Mouse (Mus musculus): ENCODE measurements around the gene Col11a2. TPM values are rescaled to one million over a fixed set of nuclear protein-coding genes. Genes with fewer than 3 reads are reported as not detected.
"Not testable (repeated sequence)": the region's sequence is repeated elsewhere in the genome, so short reads cannot be mapped to it uniquely, and the experiment has no call there.

Gene Col11a2
- 0.52 and 1.4 TPM in 2 replicates for polyA plus RNA-seq (2014; fragmentation: Nextera tagmentation; extraction: Ambion mirVana)

- Histone ChIP-seq H3K36me3 (ENCODE audit: control insufficient read depth, insufficient read depth, low read length) (peaks cover 18% of the 10 kb centered on the region), H3K4me3 (ENCODE audit: low read depth, low read length) (no peak within 1 kb of the TSS), H3K9ac (ENCODE audit: low read length) (peak within 1 kb of the TSS; percentile 36; the same call in 1 of the 2 replicates), H3K4me2 (peak within 1 kb of the TSS; percentile 24), H3K9me3 (ENCODE audit: control insufficient read depth, low read length) (no peaks in the 10 kb centered on the region), H3K27ac (ENCODE audit: low read depth, low read length) (no peak within 1 kb of the TSS), H3K4me1 (ENCODE audit: control insufficient read depth, insufficient read depth, low read length) (peaks cover 27% of the 10 kb centered on the region), H3K27me3 (ENCODE audit: control insufficient read depth, insufficient read depth, low read length) (no peaks in the 10 kb centered on the region)
- ATAC-seq (ENCODE audit: low FRiP score) (peak; percentile 41), DNase-seq (ENCODE audit: low spot score, missing footprints) (peak; percentile 91)
- whole genome bisulfite sequencing: 15% methylated on average over 28 of the region's 28 CpGs
Measured at GRCm38 (mm10) chr17:34038878-34039561, at the start of gene Col11a2. Col11a2 (plus strand) TSS chr17:34039437.

GRCm38 (mm10) chr17:33991788-33992664 lies 47.2 kb upstream of the Col11a2 start:
- peak; percentile 46; the same call in 1 of the 2 replicates for ATAC-seq (ENCODE audit: low FRiP score)
- H3K4me2 ChIP-seq: no peak overlapping the region

GRCm38 (mm10) chr17:33994959-33995358 lies 44.3 kb upstream of the Col11a2 start:
- no peak for DNase-seq (ENCODE audit: low spot score, missing footprints)
- Histone ChIP-seq H3K9me3 (ENCODE audit: control insufficient read depth, low read length) (no peaks in the 10 kb centered on the region), H3K36me3 (ENCODE audit: control insufficient read depth, insufficient read depth, low read length) (no peaks in the 10 kb centered on the region), H3K27me3 (ENCODE audit: control insufficient read depth, insufficient read depth, low read length) (peaks cover 6% of the 10 kb centered on the region), H3K9ac (ENCODE audit: low read length) (no peak overlapping the region), H3K4me1 (ENCODE audit: control insufficient read depth, insufficient read depth, low read length) (no peaks in the 10 kb centered on the region), H3K27ac (ENCODE audit: low read depth, low read length) (no peak overlapping the region), H3K4me3 (ENCODE audit: low read depth, low read length) (no peak overlapping the region), H3K4me2 (no peak overlapping the region)
- no peak for ATAC-seq (ENCODE audit: low FRiP score)
- 89% methylated on average over 8 of the region's 8 CpGs for WGBS

More at GRCm38 (mm10) chr17:33991788-33992664, 47.2 kb upstream of the Col11a2 start:
- peak; percentile 92 for DNase-seq (ENCODE audit: low spot score, missing footprints)
- no peaks in the 10 kb centered on the region for H3K4me1 ChIP-seq (ENCODE audit: control insufficient read depth, insufficient read depth, low read length)
- WGBS: 30% methylated on average over 10 of the region's 10 CpGs
- H3K27ac ChIP-seq (ENCODE audit: low read depth, low read length): no peak overlapping the region
- H3K9ac ChIP-seq (ENCODE audit: low read length): no peak overlapping the region
- H3K9me3 ChIP-seq (ENCODE audit: control insufficient read depth, low read length): no peaks in the 10 kb centered on the region
- H3K27me3 ChIP-seq (ENCODE audit: control insufficient read depth, insufficient read depth, low read length): no peaks in the 10 kb centered on the region
- H3K4me3 ChIP-seq (ENCODE audit: low read depth, low read length): no peak overlapping the region
- no peaks in the 10 kb centered on the region for H3K36me3 ChIP-seq (ENCODE audit: control insufficient read depth, insufficient read depth, low read length)

DNA sequence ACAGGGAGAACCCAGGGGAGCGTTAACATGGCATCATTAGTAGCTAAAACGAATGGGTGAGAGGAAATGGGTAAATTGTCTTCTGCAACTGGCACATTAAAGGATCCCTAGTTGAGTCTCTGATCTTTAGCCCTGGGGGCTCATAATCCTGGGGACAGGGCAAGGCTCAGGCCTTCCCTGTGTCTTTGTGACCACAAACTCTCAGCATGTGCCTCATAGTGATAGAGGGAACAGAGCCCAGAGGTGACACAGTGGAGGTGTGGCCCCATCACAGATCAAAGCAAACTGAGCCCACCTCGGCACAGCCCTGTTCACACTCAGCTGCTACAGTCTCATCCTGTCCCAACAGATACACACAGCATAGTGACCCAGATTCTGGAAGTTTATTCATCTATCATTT lies 43.6 kb upstream of the Col11a2 start:
- 76% methylated on average over 3 of the region's 3 CpGs for WGBS
- Histone ChIP-seq H3K9ac (ENCODE audit: low read length) (no peak overlapping the region), H3K36me3 (ENCODE audit: control insufficient read depth, insufficient read depth, low read length) (no peaks in the 10 kb centered on the region), H3K4me2 (no peak overlapping the region), H3K27ac (ENCODE audit: low read depth, low read length) (no peak overlapping the region), H3K9me3 (ENCODE audit: control insufficient read depth, low read length) (no peaks in the 10 kb centered on the region), H3K27me3 (ENCODE audit: control insufficient read depth, insufficient read depth, low read length) (peaks cover 12% of the 10 kb centered on the region), H3K4me3 (ENCODE audit: low read depth, low read length) (no peak overlapping the region), H3K4me1 (ENCODE audit: control insufficient read depth, insufficient read depth, low read length) (no peaks in the 10 kb centered on the region)
- no peak for ATAC-seq (ENCODE audit: low FRiP score)
- no peak for DNase-seq (ENCODE audit: low spot score, missing footprints)

DNA sequence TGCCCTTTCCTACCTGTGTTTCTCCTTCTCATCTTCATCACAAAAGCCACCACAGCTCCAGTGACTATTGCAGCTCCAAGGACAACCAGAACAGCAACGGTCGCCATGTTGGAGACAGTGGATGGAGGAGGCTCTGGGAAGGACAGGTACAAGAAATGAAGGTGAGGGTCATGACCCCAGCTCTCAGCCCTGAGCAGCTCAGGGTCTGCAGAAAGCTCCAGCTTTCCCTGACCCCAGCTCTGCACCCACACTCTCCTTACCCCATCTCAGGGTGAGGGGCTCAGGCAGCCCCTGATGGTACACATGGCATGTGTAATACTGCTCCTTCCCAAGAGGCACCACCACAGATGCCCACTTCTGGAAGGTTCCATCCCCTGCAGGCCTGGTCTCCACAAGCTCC lies 42.2 kb upstream of the Col11a2 start:
- not testable (repeated sequence) for H3K9ac ChIP-seq (ENCODE audit: low read length); H3K4me3 ChIP-seq (ENCODE audit: low read depth, low read length); H3K27ac ChIP-seq (ENCODE audit: low read depth, low read length); H3K36me3 ChIP-seq (ENCODE audit: control insufficient read depth, insufficient read depth, low read length); H3K4me1 ChIP-seq (ENCODE audit: control insufficient read depth, insufficient read depth, low read length); ATAC-seq (ENCODE audit: low FRiP score); DNase-seq (ENCODE audit: low spot score, missing footprints); H3K9me3 ChIP-seq (ENCODE audit: control insufficient read depth, low read length); H3K4me2 ChIP-seq
- 85% methylated on average over 2 of the region's 2 CpGs for WGBS
- H3K27me3 ChIP-seq (ENCODE audit: control insufficient read depth, insufficient read depth, low read length): peaks cover 12% of the 10 kb centered on the region

- H3K4me3 ChIP-seq (ENCODE audit: low read depth, low read length); H3K9ac ChIP-seq (ENCODE audit: low read length); ATAC-seq (ENCODE audit: low FRiP score); H3K4me2 ChIP-seq; H3K9me3 ChIP-seq (ENCODE audit: control insufficient read depth, low read length); H3K36me3 ChIP-seq (ENCODE audit: control insufficient read depth, insufficient read depth, low read length); H3K4me1 ChIP-seq (ENCODE audit: control insufficient read depth, insufficient read depth, low read length); H3K27ac ChIP-seq (ENCODE audit: low read depth, low read length): not testable (repeated sequence)
- peak; percentile 87 for DNase-seq (ENCODE audit: low spot score, missing footprints)
- WGBS: 66% methylated on average over 5 of the region's 5 CpGs
- H3K27me3 ChIP-seq (ENCODE audit: control insufficient read depth, insufficient read depth, low read length): peaks cover 12% of the 10 kb centered on the region
Measured at GRCm38 (mm10) chr17:33998697-33999096, 40.5 kb upstream of the Col11a2 start.

DNA sequence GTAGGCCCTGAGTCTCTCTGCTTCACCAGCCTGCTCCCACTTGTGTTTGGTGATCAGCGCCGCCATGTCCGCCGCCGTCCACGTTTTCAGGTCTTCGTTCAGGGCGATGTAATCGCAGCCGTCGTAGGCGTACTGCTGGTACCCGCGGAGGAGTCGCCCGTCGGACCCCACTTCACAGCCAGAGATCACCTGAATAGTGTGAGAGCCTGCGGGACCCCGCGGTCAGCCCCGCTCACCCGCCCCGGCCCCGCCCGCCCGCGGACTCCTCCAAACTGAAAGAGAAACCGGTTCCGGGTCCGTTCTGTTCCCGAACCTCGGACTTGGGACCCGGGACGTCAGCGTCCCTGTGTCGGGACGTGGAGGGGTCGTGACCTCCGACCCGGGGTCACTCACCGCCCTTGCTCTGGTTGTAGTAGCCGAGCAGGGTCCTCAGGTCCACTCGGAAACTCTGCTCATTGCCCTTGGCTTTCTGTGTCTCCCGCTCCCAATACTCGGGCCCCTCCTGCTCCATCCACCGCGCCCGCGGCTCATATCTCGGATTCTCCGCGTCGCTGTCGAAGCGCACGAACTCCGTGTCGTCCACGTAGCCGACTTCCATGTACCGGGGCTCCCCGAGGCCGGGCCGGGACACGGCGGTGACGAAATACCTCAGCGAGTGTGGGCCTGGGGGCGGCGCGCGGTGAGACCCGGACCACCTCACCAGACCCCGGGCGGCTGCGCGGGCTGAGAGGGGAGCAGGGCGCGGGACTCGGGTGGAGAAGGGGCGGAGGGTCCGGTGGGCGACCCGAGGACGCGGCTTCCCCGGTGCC lies 39.7 kb upstream of the Col11a2 start:
- peak overlapping the region; percentile 65 for H3K9ac ChIP-seq (ENCODE audit: low read length)
- DNase-seq (ENCODE audit: low spot score, missing footprints): peak; percentile 93
- H3K27ac ChIP-seq (ENCODE audit: low read depth, low read length): no peak overlapping the region
- 4% methylated on average over 87 of the region's 87 CpGs for WGBS
- H3K4me2 ChIP-seq: peak overlapping the region; percentile 97
- no peaks in the 10 kb centered on the region for H3K9me3 ChIP-seq (ENCODE audit: control insufficient read depth, low read length)
- H3K4me3 ChIP-seq (ENCODE audit: low read depth, low read length): peak overlapping the region; percentile 56
- no peaks in the 10 kb centered on the region for H3K4me1 ChIP-seq (ENCODE audit: control insufficient read depth, insufficient read depth, low read length)
- H3K36me3 ChIP-seq (ENCODE audit: control insufficient read depth, insufficient read depth, low read length): no peaks in the 10 kb centered on the region
- peak; percentile 78 for ATAC-seq (ENCODE audit: low FRiP score)
- H3K27me3 ChIP-seq (ENCODE audit: control insufficient read depth, insufficient read depth, low read length): peaks cover 12% of the 10 kb centered on the region

GRCm38 (mm10) chr17:34000150-34000537 lies 39.1 kb upstream of the Col11a2 start, which contains the start of gene H2-K1:
H2-K1 (minus strand) TSS chr17:34000347.
- peak within 1 kb of the TSS; percentile 56 for H3K4me3 ChIP-seq (ENCODE audit: low read depth, low read length)
- no peaks in the 10 kb centered on the region for H3K4me1 ChIP-seq (ENCODE audit: control insufficient read depth, insufficient read depth, low read length)
- peak; percentile 76 for ATAC-seq (ENCODE audit: low FRiP score)
- H3K4me2 ChIP-seq: peak within 1 kb of the TSS; percentile 97
- no peak within 1 kb of the TSS for H3K27ac ChIP-seq (ENCODE audit: low read depth, low read length)
- H3K27me3 ChIP-seq (ENCODE audit: control insufficient read depth, insufficient read depth, low read length): peaks cover 12% of the 10 kb centered on the region
- peak; percentile 92 for DNase-seq (ENCODE audit: low spot score, missing footprints)
- peak within 1 kb of the TSS; percentile 65 for H3K9ac ChIP-seq (ENCODE audit: low read length)
- H3K9me3 ChIP-seq (ENCODE audit: control insufficient read depth, low read length): no peaks in the 10 kb centered on the region
- H3K36me3 ChIP-seq (ENCODE audit: control insufficient read depth, insufficient read depth, low read length): no peaks in the 10 kb centered on the region
- WGBS: under 1% methylated on average over 30 of the region's 30 CpGs

Data from midbrain, embryonic 11.5 days (tissue).